Mouse (Mus musculus): ENCODE results near the gene Chd4.

GRCm38 (mm10) chr6:125156903-125157614 is 61.3 kb downstream of the Chd4 start:
- TF ChIP-seq CTCF (conservative IDR thresholded peaks at IDR 0.05; ENCODE audit: low read length), result no peak
- no peak for TF ChIP-seq NANOG (IDR thresholded peaks at IDR 0.05; ENCODE audit: borderline replicate concordance, low read length)
- TF ChIP-seq POU5F1 (IDR thresholded peaks at IDR 0.05; ENCODE audit: borderline replicate concordance, low read length), result no peak
